ENCODE assay signal across 9 mouse cellular contexts in the genomic region with DNA sequence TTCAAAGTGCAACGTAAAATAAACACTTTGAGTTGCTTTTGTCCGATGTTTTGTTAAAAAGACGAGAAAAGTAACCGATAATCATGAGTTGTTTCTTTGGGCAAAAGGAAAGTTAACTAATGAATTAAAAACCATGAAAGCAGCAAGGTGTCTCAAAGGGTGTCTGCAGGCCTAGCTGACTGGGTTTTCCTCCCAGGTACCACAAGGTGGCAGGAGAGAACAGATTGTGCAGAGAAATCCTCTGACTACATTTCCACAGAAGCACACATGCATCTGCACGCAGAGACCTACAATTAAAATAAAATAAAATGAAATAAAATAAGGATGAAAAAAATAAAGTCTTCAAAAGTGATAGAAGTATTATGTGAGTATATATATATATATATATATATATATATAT.
DNase-seq lines count a peak whose midpoint lies in the region; ATAC-seq lines count a peak whose summit lies in the region.
"Had no signal": no experiment of that assay in that cellular context is flagged by ENCODE, and none has a peak within 500 bp of the region (broad histone marks: within the 10 kb centered on the region; RNA-seq: fewer than 3 reads in every experiment).

No protein-coding gene starts in this region.

- no peak overlapping the region for H3K4me2 ChIP-seq in midbrain, embryonic 11.5 days
- H3K4me2 ChIP-seq: liver, embryonic 13.5 days had no signal

- H3K27ac ChIP-seq in midbrain, embryonic 11.5 days (ENCODE audit: low read depth, low read length): no peak overlapping the region
- H3K27ac ChIP-seq in midbrain, embryonic 10.5 days (replicated peaks): no peak overlapping the region
- H3K27ac ChIP-seq: liver, embryonic 13.5 days had no signal

- H3K9me3 ChIP-seq in midbrain, embryonic 11.5 days (ENCODE audit: control insufficient read depth, low read length): no peaks in the 10 kb centered on the region
- no peaks in the 10 kb centered on the region for H3K9me3 ChIP-seq in midbrain, embryonic 10.5 days (replicated peaks)
- H3K9me3 ChIP-seq: liver, embryonic 13.5 days had no signal

- H3K27me3 ChIP-seq in midbrain, embryonic 11.5 days (ENCODE audit: control insufficient read depth, insufficient read depth, low read length): no peaks in the 10 kb centered on the region
- no peaks in the 10 kb centered on the region for H3K27me3 ChIP-seq in midbrain, embryonic 10.5 days (ENCODE audit: low read depth, poor library complexity, severe bottlenecking)
- H3K27me3 ChIP-seq: liver, embryonic 13.5 days had no signal

- H3K4me3 ChIP-seq in midbrain, embryonic 11.5 days (ENCODE audit: low read depth, low read length): no peak overlapping the region
- no peak overlapping the region for H3K4me3 ChIP-seq in midbrain, embryonic 10.5 days
- H3K4me3 ChIP-seq: liver, embryonic 13.5 days had no signal

- no peak overlapping the region for H3K9ac ChIP-seq in midbrain, embryonic 11.5 days (ENCODE audit: low read length)
- H3K9ac ChIP-seq: liver, embryonic 13.5 days had no signal

- no peaks in the 10 kb centered on the region for H3K4me1 ChIP-seq in midbrain, embryonic 11.5 days (ENCODE audit: control insufficient read depth, insufficient read depth, low read length)
- no peaks in the 10 kb centered on the region for H3K4me1 ChIP-seq in midbrain, embryonic 10.5 days
- H3K4me1 ChIP-seq: liver, embryonic 13.5 days had no signal

- no peaks in the 10 kb centered on the region for H3K36me3 ChIP-seq in midbrain, embryonic 11.5 days (ENCODE audit: control insufficient read depth, insufficient read depth, low read length)
- no peaks in the 10 kb centered on the region for H3K36me3 ChIP-seq in midbrain, embryonic 10.5 days
- H3K36me3 ChIP-seq: liver, embryonic 13.5 days had no signal

- DNase-seq in adrenal gland, postnatal 14 days: peak; percentile 12
- DNase-seq in adrenal gland, postnatal 25 days: no peak
- no peak for DNase-seq in midbrain, embryonic 11.5 days (ENCODE audit: low spot score, missing footprints)
- no peak for DNase-seq in midbrain, embryonic 10.5 days (ENCODE audit: low spot score)
- DNase-seq in kidney, postnatal 4 days: peak; percentile 3 to 19
- peak; percentile 56 for DNase-seq in retina, postnatal 1 day
- DNase-seq in urinary bladder, postnatal 36 days (ENCODE audit: low spot score in 2 of 2): no peak
- DNase-seq in lung, postnatal 10 days: no peak
- DNase-seq: liver, embryonic 13.5 days had no signal

- ATAC-seq in midbrain, embryonic 11.5 days (ENCODE audit: low FRiP score): peak; percentile 76; the same call in 1 of the 2 replicates

- 55% methylated on average over 5 of the region's 5 CpGs for WGBS in midbrain, embryonic 11.5 days
- 54% methylated on average over 5 of the region's 5 CpGs for WGBS in midbrain, embryonic 10.5 days

Comparison
In these comparisons a context has a peak if more than half of its experiments do, and no peak if none do; other contexts are left out.
1. DNase-seq: peak in adrenal gland, postnatal 14 days (single experiment), kidney, postnatal 4 days (2 of 2) and retina, postnatal 1 day (single experiment); none in adrenal gland, postnatal 25 days (single experiment), midbrain, embryonic 11.5 days (single experiment), midbrain, embryonic 10.5 days (single experiment), urinary bladder, postnatal 36 days (0 of 2) and lung, postnatal 10 days (single experiment).